Mouse (Mus musculus) T-helper 2 cell (primary cell): ENCODE results near the gene She.
"Not testable (repeated sequence)": the region's sequence is repeated elsewhere in the genome, so short reads cannot be mapped to it uniquely, and the experiment has no call there.

Experiments used
- in situ Hi-C: fragments of 300-600 bp; cut with MboI, MseI; formaldehyde crosslinking; loops from one replicate; pipeline ENCODE4 v1.15.1; 2025; ENCODE audit warnings: high pct_unique_total_duplicates

She gene

DNA sequence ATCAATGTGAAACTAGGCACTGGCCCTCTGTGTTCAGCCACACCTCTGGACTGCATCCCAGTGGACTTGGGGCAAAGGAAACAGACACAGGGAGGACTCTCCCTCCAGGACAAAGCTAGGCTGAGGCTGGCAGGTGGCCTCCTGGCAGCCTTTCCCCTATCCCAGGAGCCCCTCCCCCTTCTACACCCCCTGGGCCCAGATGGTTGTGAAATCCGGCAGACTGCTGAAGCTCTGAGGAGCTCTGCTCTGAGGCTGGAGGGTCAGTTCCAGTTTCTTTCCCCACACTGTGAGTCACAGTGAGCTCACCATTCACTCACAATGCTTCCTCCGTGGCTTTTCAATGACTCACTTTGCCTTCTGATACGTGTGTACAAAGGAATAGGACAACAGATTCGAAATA is 29.9 kb downstream of the She start:
- in situ Hi-C loops, result no loop called here

DNA sequence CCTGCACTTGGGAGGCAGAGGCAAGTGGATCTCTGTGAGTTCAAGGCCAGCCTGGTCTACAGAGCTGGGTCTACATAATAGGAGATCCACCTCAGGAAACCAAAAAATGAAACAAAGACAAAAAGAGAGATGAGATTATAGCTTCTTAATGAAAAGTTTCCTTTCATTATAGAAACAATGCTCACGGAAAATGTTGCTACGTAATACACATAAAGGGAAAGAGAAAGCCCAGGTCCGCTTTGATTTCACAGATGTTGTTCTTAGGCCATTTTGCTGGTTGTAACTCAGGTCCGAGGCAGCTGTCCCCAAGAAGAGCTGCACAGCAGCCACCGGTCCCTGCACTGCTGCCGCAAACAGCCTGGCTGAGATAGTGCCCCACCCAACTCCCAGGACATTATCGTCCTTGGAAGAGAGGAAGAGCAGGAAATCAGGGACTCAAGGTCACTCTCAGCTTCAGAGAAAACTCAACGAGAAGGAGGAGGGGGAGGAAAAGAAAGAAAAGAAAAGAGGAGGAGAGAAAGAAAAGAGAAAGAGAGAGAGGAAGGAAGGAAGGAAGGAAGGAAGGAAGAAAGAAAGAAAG is 31.1 kb downstream of the She start:
- in situ Hi-C loops, result no loop called here

DNA sequence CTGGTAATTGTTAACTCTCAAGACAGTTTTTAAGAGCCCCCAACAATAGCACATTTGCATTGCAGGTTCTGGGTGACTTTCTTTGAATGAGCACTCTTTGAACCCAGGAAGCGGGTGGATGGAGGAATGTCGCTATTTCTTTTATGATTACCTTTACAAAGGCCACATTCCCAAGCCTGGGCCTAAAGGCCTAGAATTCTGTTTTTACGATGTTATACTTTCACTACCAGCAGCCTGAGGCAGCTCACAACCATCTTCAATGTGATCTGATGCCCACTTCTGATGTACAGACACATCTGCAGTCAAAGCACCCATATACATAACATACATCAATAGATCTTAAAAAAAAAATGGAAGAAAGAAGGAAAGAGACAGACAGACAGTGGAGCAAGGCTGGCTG is 32.1 kb downstream of the She start:
- in situ Hi-C loops, result not testable (repeated sequence)

DNA sequence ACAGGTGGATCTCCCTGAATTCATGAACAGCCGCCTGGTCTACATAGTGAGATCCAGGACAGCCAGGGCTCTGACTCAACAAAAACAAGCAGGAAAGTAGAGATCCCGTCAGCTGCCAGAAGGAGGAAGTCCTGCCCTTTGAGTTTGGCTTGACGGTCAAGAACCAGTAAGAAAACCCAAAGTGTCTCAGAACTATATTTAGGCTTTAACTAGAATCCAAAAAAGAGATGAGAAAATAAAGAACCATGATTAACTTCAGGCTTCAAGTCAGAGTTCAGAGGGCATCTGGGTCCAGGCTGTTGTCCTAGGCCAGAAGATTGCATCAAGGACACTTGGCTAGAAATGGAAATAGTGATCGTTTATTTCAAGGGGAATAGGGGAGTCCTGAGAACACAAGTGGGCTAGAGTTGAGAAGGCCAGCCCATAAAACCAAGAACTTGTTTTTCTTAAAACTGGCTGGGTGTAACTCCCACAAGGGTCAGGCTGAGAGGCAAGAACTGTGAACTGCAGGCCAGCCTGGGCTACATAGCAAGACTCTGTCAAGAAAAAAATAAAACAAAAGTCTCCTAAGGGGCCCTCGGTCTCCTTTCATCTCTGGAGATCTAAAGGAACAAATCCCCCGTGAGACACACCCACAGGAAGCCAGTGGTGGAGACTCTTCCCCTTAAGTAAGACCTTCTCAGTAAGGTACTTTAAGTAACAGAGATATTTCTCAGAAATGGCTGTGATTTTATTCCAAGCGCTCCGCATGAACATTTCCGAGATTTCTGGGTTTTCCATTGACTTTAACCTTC is 32.7 kb downstream of the She start:
- in situ Hi-C loops, result no loop called here

DNA sequence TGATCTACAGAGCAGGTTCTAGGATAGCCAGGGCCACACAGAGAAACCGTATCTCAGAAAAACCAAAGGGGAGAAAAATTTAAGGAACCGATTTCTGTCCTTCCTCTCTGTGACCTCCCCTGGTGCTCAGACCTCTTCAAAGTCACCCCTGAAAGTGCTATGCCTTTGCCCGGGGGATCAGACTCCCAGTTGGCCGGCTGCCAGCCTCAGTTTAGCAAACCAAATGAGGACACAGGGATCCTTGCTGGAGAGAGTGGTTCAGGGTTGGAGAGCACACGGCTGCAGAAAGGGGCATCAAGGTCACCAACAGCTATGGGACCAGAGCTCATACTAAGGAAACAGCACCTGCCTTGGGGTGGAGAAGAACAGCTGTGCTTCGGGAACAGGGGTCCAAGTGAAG is 33.9 kb downstream of the She start:
- in situ Hi-C loops, result loop anchor here (5.0 kb wide), 1 partner anchor 37 kb away; no protein-coding TSS in a partner anchor

DNA sequence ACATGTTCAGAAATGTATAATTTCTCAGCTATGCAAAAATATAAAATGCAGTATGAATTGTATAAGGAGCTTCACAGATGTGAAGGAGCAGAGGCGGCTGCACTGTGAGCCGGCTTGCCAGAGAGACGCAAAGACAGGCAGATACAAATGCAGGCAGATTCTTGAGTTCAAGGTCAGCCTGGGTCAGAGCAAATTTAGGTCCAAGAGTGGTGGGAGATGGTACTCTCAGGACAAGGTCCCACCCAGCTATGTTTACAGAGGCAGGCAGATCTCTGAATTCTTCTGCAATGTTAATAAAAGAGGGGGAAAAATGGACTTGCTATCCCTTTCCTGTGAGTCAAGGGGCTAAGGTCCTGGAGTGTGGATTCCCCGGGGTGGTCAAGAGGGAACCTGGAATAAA is 34.6 kb downstream of the She start:
- in situ Hi-C loops, result loop anchor here (5.0 kb wide), 1 partner anchor 37 kb away; no protein-coding TSS in a partner anchor

DNA sequence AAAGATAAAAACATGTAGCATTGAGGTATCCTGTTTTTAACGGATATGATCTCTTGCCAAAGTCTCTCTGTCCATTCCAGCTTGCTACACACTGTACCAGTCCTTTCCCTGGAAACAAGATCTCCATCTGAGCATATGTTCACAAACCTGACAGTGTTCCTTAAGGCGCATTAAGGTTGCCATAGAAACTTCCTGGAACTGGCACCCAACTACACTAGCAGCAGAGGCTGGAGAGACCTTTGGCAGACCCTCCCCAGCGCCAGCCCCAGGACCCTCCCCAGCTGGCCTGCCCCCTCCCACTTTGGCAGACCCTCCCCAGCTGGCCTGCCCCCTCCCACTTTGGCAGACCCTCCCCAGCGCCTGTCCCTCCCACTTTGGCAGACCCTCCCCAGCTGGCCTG is 36.5 kb downstream of the She start:
- in situ Hi-C loops, result loop anchor here (5.0 kb wide), 1 partner anchor 35 kb away; no protein-coding TSS in a partner anchor

DNA sequence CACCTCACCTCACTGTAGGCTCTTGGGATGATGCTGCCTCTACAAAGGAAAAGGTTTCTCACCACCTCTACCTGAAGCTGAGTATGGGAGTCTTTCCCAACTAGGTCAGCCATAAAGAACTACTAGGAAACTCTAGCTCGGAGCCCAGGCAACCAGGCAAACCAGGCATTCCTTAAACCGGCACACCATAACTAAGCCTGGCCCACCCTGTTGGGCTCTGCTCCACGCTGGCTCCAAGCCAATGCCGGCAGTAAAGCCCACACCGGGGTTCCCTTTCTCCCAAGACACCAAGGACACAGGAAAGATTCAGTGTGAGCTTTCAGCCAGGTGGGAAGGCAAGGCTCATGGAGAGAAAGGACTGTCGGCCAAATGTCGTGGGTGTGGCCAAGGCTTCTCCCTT is 37.2 kb downstream of the She start:
- in situ Hi-C loops, result loop anchor here (5.0 kb wide), 1 partner anchor 34 kb away; no protein-coding TSS in a partner anchor

DNA sequence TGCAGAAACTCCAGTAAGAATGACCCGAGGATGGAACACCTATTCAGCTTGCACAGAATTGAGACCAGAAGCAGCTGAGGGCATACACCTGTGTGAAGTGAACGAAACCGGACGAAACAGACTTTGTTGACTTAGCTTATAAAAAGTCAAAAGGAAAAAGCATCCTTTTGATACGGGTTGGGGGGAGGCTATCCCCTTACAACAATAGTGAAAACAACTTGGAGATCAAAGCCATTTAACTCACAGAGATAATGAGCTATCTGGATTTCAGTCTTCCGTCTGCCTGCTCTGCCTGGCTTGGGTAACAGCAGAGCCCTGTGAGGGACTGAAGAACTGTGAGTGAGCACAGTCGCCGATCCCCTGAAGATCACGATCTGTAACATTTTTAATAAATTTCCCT is 37.8 kb downstream of the She start:
- in situ Hi-C loops, result loop anchor here (5.0 kb wide), 1 partner anchor 33 kb away; no protein-coding TSS in a partner anchor

DNA sequence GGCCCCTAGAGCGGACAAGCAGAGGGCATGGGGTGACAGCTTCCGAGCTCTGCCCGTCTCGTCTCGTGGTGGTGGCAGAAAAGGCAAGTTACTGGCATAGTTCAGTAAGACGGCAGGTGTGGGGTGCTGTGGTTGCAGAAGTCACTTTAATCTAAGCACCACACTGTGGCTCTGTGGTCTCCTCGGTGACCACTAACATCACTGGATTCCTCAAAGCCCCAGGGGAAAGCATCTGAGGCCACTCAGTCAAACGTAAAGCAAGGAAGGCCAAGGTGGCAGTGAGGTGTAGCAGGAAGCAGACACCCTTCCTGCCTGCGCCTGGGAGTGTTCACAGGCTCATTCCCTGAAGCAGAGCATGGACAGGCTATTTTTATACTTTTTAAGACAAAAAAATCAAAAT is 38.4 kb downstream of the She start:
- in situ Hi-C loops, result loop anchor here (5.0 kb wide), 1 partner anchor 33 kb away; no protein-coding TSS in a partner anchor

DNA sequence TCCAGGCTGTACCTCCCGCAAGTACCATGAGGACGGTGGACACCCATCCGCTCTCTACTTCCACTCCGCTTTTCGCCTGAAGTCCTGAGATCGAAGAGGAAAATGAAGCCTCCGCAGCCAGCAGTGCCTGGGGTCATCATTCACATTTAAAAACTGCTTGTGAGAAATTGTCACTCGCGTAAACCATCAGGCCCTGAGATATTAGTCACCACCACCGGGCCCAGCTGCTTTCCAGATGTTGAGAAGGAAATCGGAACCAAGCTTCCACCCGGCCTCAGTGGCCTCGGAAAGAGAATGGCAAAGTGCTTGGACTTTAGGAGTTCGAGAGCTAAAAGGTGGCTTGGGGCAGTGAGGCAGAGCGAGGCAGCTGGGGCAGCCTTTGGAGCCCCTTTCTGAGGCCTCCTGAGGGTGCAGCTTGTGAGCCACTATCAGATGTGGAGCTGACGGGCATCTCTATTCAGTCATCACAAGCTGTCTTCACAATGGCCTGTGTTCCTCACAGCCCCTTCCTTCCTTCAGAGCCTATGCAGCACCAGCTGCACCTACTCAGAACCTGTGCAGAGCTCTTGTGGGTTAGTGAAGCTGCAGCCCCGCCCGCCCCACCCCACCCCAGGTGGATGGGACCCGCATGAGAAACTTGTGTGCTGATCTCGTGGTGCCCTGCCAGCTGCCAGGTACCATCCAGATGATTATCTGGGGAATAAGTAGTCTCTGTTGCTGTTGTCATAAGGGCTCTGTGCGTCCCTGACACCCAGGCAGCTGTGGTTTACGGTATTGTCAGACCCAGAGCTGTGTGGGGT is 39.5 kb downstream of the She start:
- in situ Hi-C loops, result loop anchor here (10.0 kb wide), 1 partner anchor 1266 kb away; the partner anchor contains the start of gene Arhgef2

DNA sequence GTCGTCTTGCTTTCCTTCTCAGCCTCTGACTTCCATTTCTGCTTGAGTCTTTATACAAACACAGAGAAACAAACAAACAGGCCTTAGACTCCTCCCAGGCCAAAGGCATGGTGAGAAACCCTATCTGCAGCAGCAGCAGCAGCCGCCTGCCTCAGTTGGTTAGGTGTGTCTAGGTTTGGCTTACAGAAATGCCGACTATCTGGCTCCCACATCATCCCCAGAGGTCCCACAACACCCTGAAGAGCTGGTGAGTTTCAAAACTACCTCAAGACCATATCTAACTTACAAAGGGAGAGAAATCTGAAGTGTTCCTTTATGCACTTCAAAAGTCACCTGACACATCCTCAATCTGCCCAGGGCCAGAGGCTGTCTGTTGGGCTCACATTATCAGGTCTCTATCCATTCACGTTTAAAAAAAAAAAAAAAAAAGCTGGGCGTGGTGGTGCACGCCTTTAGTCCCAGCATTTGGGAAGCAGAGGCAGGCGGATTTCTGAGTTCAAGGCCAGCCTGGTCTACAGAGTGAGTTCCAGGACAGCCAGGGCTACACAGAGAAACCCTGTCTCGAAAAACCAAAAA is 40.3 kb downstream of the She start:
- in situ Hi-C loops, result loop anchor here (10.0 kb wide), 1 partner anchor 1267 kb away; the partner anchor contains the start of gene Arhgef2

DNA sequence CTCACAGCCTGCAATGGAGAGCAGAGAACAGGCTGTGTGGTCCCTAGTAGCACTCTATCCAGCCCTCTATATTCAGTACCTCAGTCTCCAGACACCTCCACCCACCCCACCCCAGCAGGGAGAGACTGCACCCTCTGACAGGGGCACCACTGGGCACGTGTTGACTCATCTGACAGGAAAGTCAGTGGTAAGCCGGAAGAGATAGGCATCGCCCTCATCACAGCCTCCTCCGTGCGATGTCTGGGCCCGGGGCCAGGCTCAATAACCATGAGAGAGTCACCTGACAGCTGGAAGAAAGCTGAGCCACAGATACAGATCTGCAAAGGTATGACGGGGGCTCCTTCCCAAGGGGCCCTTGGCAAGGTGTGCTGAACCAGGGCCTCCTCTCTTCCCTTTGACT is 41.0 kb downstream of the She start:
- in situ Hi-C loops, result loop anchor here (10.0 kb wide), 1 partner anchor 1267 kb away; the partner anchor contains the start of gene Arhgef2

DNA sequence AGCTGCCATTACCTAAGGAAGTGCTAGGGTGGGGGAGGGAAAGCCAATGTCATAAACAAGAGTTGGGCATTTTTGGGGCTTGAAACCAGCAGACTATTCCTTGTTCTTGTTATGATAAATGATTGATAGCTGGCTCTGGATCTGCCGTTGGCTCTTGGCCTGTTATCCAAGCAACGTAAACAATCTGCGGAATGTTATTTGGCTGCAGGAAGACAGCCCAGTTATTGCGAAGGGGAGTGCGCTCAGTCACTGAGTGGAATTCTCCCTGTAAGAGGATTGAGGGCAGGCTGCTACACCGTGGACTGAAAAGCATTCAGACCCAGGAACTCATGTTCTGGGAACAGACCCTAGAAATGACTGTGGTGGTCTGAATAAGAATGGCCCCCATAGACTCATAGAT is 41.5 kb downstream of the She start:
- in situ Hi-C loops, result loop anchor here (10.0 kb wide), 1 partner anchor 1268 kb away; the partner anchor contains the start of gene Arhgef2

DNA sequence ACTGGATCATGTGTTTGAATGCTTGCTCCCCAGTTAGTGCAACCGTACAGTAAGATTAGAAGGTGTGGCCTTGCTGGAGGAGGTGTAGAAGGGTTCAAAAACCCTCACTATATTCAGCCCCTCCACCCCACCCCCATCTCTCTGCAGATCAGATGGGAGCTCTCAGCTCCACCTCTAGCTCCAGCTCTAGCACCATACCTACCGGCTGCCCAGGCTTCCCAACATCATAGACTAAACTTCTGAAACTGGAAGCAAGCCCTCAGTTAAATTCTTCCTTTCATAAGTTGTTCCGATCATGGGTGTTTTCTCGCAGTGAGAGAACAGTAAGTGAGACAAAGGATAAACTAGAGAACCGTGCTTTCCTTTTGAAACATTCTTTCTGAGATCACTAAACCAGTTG is 42.9 kb downstream of the She start:
- in situ Hi-C loops, result loop anchor here (10.0 kb wide), 1 partner anchor 1269 kb away; the partner anchor contains the start of gene Arhgef2

DNA sequence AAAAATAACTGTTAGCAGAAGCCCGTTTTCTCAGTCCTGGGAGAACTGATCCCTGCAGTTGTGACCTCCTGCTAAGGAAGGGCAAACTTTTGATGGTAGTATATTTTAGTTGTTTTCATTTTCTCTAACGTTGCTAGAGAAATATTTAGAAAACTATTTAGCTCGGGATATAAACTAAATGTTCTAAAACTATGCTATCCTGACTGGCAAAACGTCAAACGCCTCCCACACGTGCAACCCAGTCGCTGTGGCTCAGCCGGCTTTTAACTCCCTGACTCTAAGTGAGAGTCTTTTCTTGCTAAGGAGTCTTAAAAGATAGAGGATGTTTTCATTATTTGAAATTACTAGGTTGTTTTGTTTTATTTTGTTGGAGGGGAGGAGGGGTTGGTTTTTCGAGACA is 43.9 kb downstream of the She start:
- in situ Hi-C loops, result loop anchor here (10.0 kb wide), 1 partner anchor 1270 kb away; the partner anchor contains the start of gene Arhgef2

DNA sequence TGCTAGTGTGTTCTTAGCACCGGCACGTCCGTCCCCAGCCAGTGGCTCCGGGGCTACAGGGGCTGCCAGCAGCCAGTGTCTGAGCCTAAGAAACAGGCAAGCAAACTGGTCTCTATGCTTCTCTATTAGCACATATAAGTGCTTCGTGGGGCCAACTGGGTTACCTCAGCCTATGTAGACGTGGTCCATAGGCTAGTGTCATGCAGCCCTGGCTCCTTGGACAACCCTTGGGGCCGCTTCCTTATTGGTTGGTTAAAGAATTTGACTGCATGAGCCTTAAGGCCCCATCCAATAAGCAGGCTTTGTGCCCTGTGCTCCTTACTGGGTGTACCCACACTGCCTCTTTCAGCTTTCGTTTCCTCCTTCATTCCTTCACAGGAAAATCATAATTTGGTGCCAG is 44.6 kb downstream of the She start:
- in situ Hi-C loops, result loop anchor here (10.0 kb wide), 1 partner anchor 1271 kb away; the partner anchor contains the start of gene Arhgef2

DNA sequence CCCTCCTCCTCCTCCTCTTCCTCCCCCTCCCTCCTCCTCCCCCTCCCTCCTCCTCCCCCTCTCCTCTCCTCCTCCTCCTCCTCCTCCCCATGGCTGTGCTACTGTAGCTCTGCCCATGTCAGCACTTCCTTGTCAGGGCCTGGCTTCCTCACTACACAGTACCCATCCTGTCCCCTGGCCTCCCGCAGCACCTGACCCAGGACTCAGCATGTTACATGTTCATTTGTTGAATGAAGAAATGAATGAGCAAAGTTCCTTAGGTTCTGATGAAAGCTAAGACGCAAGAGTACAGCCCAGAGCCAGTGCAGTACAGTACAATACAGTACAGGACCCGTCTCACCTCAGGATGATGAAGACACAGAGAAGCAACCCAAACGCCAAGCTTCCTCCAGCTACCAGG is 45.3 kb downstream of the She start:
- in situ Hi-C loops, result loop anchor here (10.0 kb wide), 1 partner anchor 1272 kb away; the partner anchor contains the start of gene Arhgef2

DNA sequence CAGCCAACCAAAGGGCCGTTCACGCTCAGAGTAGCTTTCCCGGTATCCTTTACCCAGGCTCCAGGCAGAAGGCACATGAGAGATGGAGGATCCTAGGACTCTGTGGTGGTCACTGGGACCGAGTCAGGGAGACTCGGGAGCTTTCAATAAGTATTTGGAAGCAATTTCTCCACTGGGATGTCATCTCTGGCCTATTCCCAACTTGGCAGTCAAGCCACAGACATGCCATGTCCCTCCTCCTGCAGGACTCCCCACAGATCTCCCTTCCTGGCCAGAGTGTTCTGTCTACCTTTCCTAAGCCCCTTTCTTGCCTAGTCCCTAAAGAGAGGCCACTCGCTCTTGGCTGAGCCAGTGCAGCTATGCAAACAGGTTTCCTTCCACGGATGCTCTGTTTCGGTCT is 46.0 kb downstream of the She start:
- in situ Hi-C loops, result loop anchor here (10.0 kb wide), 1 partner anchor 1272 kb away; the partner anchor contains the start of gene Arhgef2

DNA sequence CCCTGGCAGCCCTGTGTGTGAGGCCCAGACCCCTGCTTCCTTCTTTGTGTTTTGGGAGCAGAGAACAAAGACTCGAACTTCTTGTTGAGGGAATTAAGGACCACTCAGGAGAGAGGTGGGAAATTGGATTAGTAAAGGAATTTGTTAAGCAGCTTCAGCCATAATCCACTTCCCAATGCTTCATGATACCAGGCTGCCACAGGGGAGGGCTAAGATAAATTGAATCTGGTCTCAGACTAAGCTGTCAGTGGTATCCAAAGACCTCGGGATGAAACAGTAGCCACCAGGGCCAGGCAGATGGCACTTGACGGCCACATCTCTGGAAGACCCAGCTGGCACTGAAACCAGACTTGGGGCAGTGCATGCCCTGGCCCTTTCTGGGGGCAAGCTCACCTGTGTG is 47.3 kb downstream of the She start:
- in situ Hi-C loops, result loop anchor here (10.0 kb wide), 1 partner anchor 1274 kb away; the partner anchor contains the start of gene Arhgef2

DNA sequence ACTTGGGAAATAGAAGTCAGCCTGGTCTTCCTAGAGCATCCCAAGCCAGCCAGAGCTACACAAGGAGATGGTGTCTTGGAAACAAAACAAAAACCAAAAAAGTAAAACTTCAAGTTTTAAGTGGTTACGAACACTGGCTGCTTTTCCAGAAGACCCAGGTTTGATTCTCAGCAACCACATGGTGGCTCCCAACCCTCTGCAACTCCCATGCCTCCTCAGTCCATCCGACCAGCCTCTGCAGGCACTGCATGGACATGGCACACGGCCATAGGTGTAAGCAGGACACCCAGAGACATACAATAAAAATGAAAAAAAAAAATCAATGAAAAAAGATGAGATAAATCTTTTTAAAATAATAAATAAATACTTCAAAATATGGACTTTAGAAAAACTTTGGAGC is 48.2 kb downstream of the She start:
- in situ Hi-C loops, result loop anchor here (10.0 kb wide), 1 partner anchor 1275 kb away; the partner anchor contains the start of gene Arhgef2
